Mouse (Mus musculus) neural tube, embryonic 12.5 days (tissue): ENCODE measurements around the gene Dct. TPM values are rescaled to one million over a fixed set of nuclear protein-coding genes. Genes with fewer than 3 reads are reported as not detected.

Experiments used
- ATAC-seq: fragments of 200-750 bp; cut with Nextera tagmentation; 2 replicates; pipeline ENCODE4 v1.8.0; 2017; ENCODE audit warnings: low read depth, mild to moderate bottlenecking, moderate TSS enrichment, moderate library complexity; ENCODE audit not compliant: low FRiP score
- H3K27ac ChIP-seq: fragments of 300-500 bp; sonication (generic); 2 replicates; pipeline ENCODE4 v1.5.1; 2016
- H3K27me3 ChIP-seq: fragments of 300-500 bp; sonication (generic); replicated peaks from 2 replicates; pipeline ENCODE4 v1.6.1; 2016; ENCODE audit warnings: mild to moderate bottlenecking
- H3K36me3 ChIP-seq: fragments of 300-500 bp; sonication (generic); 2 replicates; pipeline ENCODE4 v1.6.1; 2016; ENCODE audit warnings: mild to moderate bottlenecking
- H3K4me1 ChIP-seq: fragments of 300-500 bp; sonication (generic); 2 replicates; pipeline ENCODE4 v1.6.1; 2016
- H3K4me2 ChIP-seq: fragments of 300-500 bp; sonication (generic); replicated peaks from 2 replicates; pipeline ENCODE4 v1.6.1; 2016; ENCODE audit warnings: mild to moderate bottlenecking
- H3K4me3 ChIP-seq: fragments of 300-500 bp; sonication (generic); 2 replicates; pipeline ENCODE4 v1.5.1; 2016
- H3K9ac ChIP-seq: fragments of 300-500 bp; sonication (generic); 2 replicates; pipeline ENCODE4 v1.6.1; 2016; ENCODE audit warnings: mild to moderate bottlenecking
- H3K9me3 ChIP-seq: fragments of 300-500 bp; sonication (generic); 2 replicates; pipeline ENCODE4 v1.6.1; 2016; ENCODE audit warnings: mild to moderate bottlenecking
- WGBS: fragments of 180-500 bp; shearing (Covaris S2); methylation state at CpG from one replicate; pipeline ENCODE4 v1.1.7; 2016; 5-methylcytosine and 5-hydroxymethylcytosine counted together
- polyA plus RNA-seq: library from polyadenylated mRNA; unstranded; fragments of >200 nt; fragmentation: Nextera tagmentation; extraction: Ambion mirVana; gene quantifications from 2 replicates; pipeline ENCODE4 v1.2.1, GENCODE M21; 2016

Gene Dct
- polyA plus RNA-seq, 1 experiment from 2014 or later: 3.9 TPM

GRCm38 (mm10) chr14:117988444-117988843 lies 63.6 kb downstream of the Dct start:
- ATAC-seq: no peak
- 86% methylated on average over 10 of the region's 10 CpGs for WGBS

DNA sequence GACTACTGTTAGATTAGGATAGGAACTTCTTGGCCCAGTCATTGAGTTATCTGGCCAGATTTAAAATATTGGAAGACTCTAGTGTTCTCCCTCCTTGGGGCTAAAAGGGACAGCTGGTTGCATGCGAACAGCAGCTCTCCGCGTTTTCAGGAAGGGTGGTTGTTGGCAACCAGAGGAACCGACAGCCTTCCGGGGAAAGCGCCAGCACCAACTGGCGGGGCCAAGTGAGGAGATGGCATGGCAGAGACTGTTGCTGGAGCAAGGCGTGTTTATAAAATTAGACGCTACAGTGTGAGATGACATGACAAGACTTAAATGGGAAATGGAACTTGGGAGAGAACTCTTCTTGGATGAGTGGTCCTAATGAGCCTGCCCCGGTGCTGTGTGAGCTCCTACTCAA lies 70.5 kb downstream of the Dct start:
- Histone ChIP-seq H3K27ac (no peak overlapping the region), H3K27me3 (no peaks in the 10 kb centered on the region), H3K9ac (no peak overlapping the region), H3K9me3 (no peaks in the 10 kb centered on the region), H3K4me1 (no peaks in the 10 kb centered on the region), H3K4me2 (no peak overlapping the region), H3K36me3 (no peaks in the 10 kb centered on the region), H3K4me3 (no peak overlapping the region)
- no peak for ATAC-seq
- 97% methylated on average over 10 of the region's 10 CpGs for WGBS

More at GRCm38 (mm10) chr14:117988444-117988843, 63.6 kb downstream of the Dct start:
- Histone ChIP-seq H3K4me1 (no peaks in the 10 kb centered on the region), H3K4me3 (no peak overlapping the region), H3K9me3 (no peaks in the 10 kb centered on the region), H3K36me3 (no peaks in the 10 kb centered on the region), H3K9ac (no peak overlapping the region), H3K27me3 (no peaks in the 10 kb centered on the region), H3K27ac (no peak overlapping the region), H3K4me2 (no peak overlapping the region)

GRCm38 (mm10) chr14:117972576-117972975 lies 79.5 kb downstream of the Dct start:
- 95% methylated on average over 5 of the region's 5 CpGs for WGBS
- Histone ChIP-seq H3K27me3 (no peaks in the 10 kb centered on the region), H3K4me1 (no peaks in the 10 kb centered on the region), H3K4me3 (no peak overlapping the region), H3K36me3 (no peaks in the 10 kb centered on the region), H3K9me3 (no peaks in the 10 kb centered on the region), H3K27ac (no peak overlapping the region), H3K4me2 (no peak overlapping the region), H3K9ac (no peak overlapping the region)
- no peak for ATAC-seq

Other genes starting within 250 kb of the Dct start
- gene Tgds, start 80.5 kb upstream of the Dct start, polyA plus RNA-seq: 26.3 and 27.8 TPM in 2 replicates
- gene Gpr180, start 84.9 kb upstream of the Dct start, polyA plus RNA-seq: 38.9 and 39.0 TPM in 2 replicates
- gene Sox21, start 184.8 kb upstream of the Dct start, polyA plus RNA-seq: 14.9 and 15.1 TPM in 2 replicates
- not detected in 2 replicates for gene Gm9376, start 214.7 kb upstream of the Dct start, polyA plus RNA-seq